Mouse (Mus musculus) CD8-positive naive resting alpha-beta T cell, adult 2 months (primary cell): ENCODE results near the gene Efs.
"Not testable (repeated sequence)": the region's sequence is repeated elsewhere in the genome, so short reads cannot be mapped to it uniquely, and the experiment has no call there.

Experiments used
- DNase-seq, 2 experiments: peaks; one replicate each; pipeline ENCODE4 v3.0.0; 2022; ENCODE audit warnings: low read depth in 2 of 2, low spot score in 2 of 2

Efs gene

GRCm38 (mm10) chr14:54925349-54926342 is at the start of gene Efs:
Gene Efs (minus strand): TSS chr14:54926126.
- DNase-seq: no peak

- DNase-seq: no peak
Measured at GRCm38 (mm10) chr14:54974068-54974791, 48.3 kb upstream of the Efs start.

- not testable (repeated sequence) for DNase-seq
Measured at GRCm38 (mm10) chr14:54972786-54973185, 46.9 kb upstream of the Efs start.

- DNase-seq: no peak
Measured at GRCm38 (mm10) chr14:54968344-54968743, 42.4 kb upstream of the Efs start.

GRCm38 (mm10) chr14:54967874-54968273 is 41.9 kb upstream of the Efs start:
- DNase-seq: no peak

- DNase-seq: no peak
Measured at GRCm38 (mm10) chr14:54966320-54966977, 40.5 kb upstream of the Efs start, which contains the start of gene Myh6. Gene Myh6 (minus strand): TSS chr14:54966927.

- no peak for DNase-seq
Measured at GRCm38 (mm10) chr14:54965631-54966030, 39.7 kb upstream of the Efs start.

GRCm38 (mm10) chr14:54965044-54965443 is 39.1 kb upstream of the Efs start:
- no peak for DNase-seq

- DNase-seq: no peak
Measured at GRCm38 (mm10) chr14:54963727-54964126, 37.8 kb upstream of the Efs start.

- DNase-seq: no peak
Measured at GRCm38 (mm10) chr14:54962714-54963113, 36.8 kb upstream of the Efs start.

- no peak for DNase-seq
Measured at GRCm38 (mm10) chr14:54961487-54961886, 35.6 kb upstream of the Efs start.

- no peak for DNase-seq
Measured at GRCm38 (mm10) chr14:54960769-54961168, 34.8 kb upstream of the Efs start.

- not testable (repeated sequence) for DNase-seq
Measured at GRCm38 (mm10) chr14:54959853-54960613, 34.1 kb upstream of the Efs start.

- DNase-seq: no peak
Measured at GRCm38 (mm10) chr14:54959197-54959596, 33.3 kb upstream of the Efs start.

- no peak for DNase-seq
Measured at GRCm38 (mm10) chr14:54958503-54958902, 32.6 kb upstream of the Efs start.

- no peak for DNase-seq
Measured at GRCm38 (mm10) chr14:54956533-54956932, 30.6 kb upstream of the Efs start.

- DNase-seq: no peak
Measured at GRCm38 (mm10) chr14:54955481-54955880, 29.6 kb upstream of the Efs start.

GRCm38 (mm10) chr14:54954474-54954873 is 28.5 kb upstream of the Efs start:
- no peak for DNase-seq

GRCm38 (mm10) chr14:54953664-54954206 is 27.8 kb upstream of the Efs start:
- DNase-seq: no peak

GRCm38 (mm10) chr14:54951587-54951986 is 25.7 kb upstream of the Efs start:
- DNase-seq: no peak
